Mouse (Mus musculus) left cerebral cortex, adult 18-20 months (tissue): ENCODE measurements around the gene Vmn2r116. TPM values are rescaled to one million over a fixed set of nuclear protein-coding genes. Genes with fewer than 3 reads are reported as not detected.
"Not testable (repeated sequence)": the region's sequence is repeated elsewhere in the genome, so short reads cannot be mapped to it uniquely, and the experiment has no call there.

Source experiments
- DNase-seq, 2 experiments: peaks; one replicate each; pipeline ENCODE4 v3.0.0; 2021 to 2022; ENCODE audit warnings: low spot score in 2 of 2, mixed read lengths in 1 of 2
- long read RNA-seq, 2 experiments: library from polyadenylated mRNA; stranded (forward); transcript quantifications; one replicate each; pipeline ENCODE4 v2.0.0; 2021
- total RNA-seq, 2 experiments: library from RNA; stranded (reverse); gene quantifications; 2 replicates each; pipeline ENCODE4 v1.2.3; 2021

Vmn2r116 gene
- not detected for total RNA-seq
- long read RNA-seq, experiment 1, result 0 reads
- long read RNA-seq, experiment 2, result 0 reads

- DNase-seq, result not testable (repeated sequence)
These were observed at the start of gene Vmn2r116 for GRCm38 (mm10) chr17:23384304-23384703. Gene Vmn2r116 (plus strand): TSS chr17:23384604.

- not testable (repeated sequence) for DNase-seq
These were observed 41.0 kb upstream of the Vmn2r116 start, which contains the start of gene Vmn2r115 for GRCm38 (mm10) chr17:23343441-23343840. Gene Vmn2r115 (plus strand): TSS chr17:23343741.

- no peak for DNase-seq
These were observed 32.8 kb upstream of the Vmn2r116 start for GRCm38 (mm10) chr17:23351644-23352043.

GRCm38 (mm10) chr17:23433150-23433679 is 48.8 kb downstream of the Vmn2r116 start:
- no peak for DNase-seq

Other genes starting within 250 kb of the Vmn2r116 start
- 10 to 100 TPM; 17.1 to 17.4 TPM for gene Zfp40, start 191.4 kb upstream of the Vmn2r116 start, total RNA-seq
- gene Vmn2r114, start 72.1 kb upstream of the Vmn2r116 start, total RNA-seq, result not detected
- not detected for gene Vmn2r115, start 40.9 kb upstream of the Vmn2r116 start, total RNA-seq
- gene Vmn2r117, start 95.1 kb downstream of the Vmn2r116 start, total RNA-seq, result not detected
- gene Zfp213, start 179.6 kb downstream of the Vmn2r116 start, total RNA-seq, result 1 to 10 TPM; 6.8 to 7.1 TPM
- gene Zfp13, start 214.9 kb downstream of the Vmn2r116 start, total RNA-seq, result 10 to 100 TPM; 27.5 to 29.7 TPM
- gene Zscan10, start 216.3 kb downstream of the Vmn2r116 start, total RNA-seq, result not detected